Mouse (Mus musculus) heart, embryonic 12.5 days (tissue): ENCODE results near the gene Slc2a1. TPM values are rescaled to one million over a fixed set of nuclear protein-coding genes. Genes with fewer than 3 reads are reported as not detected.
A peak's percentile ranks its signal among the peaks of the same experiment; 100 is the strongest.

Experiments
- ATAC-seq: fragments of 200-750 bp; cut with Nextera tagmentation; 2 replicates; pipeline ENCODE4 v1.8.0; 2017; ENCODE audit warnings: moderate TSS enrichment, moderate library complexity; ENCODE audit not compliant: insufficient number of reproducible peaks, low FRiP score
- H3K27ac ChIP-seq: fragments of 300-500 bp; sonication (generic); 2 replicates; pipeline ENCODE4 v1.5.1; 2016; ENCODE audit warnings: mild to moderate bottlenecking, moderate library complexity; ENCODE audit not compliant: poor library complexity, severe bottlenecking
- H3K27me3 ChIP-seq: fragments of 300-500 bp; sonication (generic); replicated peaks from 2 replicates; pipeline ENCODE4 v1.6.1; 2016; ENCODE audit warnings: mild to moderate bottlenecking, moderate library complexity
- H3K36me3 ChIP-seq: fragments of 300-500 bp; sonication (generic); 2 replicates; pipeline ENCODE4 v1.6.1; 2016; ENCODE audit warnings: mild to moderate bottlenecking, moderate library complexity
- H3K4me1 ChIP-seq: fragments of 300-500 bp; sonication (generic); replicated peaks from 2 replicates; pipeline ENCODE4 v1.6.1; 2016; ENCODE audit warnings: mild to moderate bottlenecking
- H3K4me2 ChIP-seq: fragments of 300-500 bp; sonication (generic); 2 replicates; pipeline ENCODE4 v1.6.1; 2016; ENCODE audit warnings: mild to moderate bottlenecking, moderate library complexity
- H3K4me3 ChIP-seq: fragments of 300-500 bp; sonication (generic); 2 replicates; pipeline ENCODE4 v1.5.1; 2016; ENCODE audit warnings: mild to moderate bottlenecking
- H3K9ac ChIP-seq: fragments of 300-500 bp; sonication (generic); 2 replicates; pipeline ENCODE4 v1.6.1; 2016; ENCODE audit warnings: mild to moderate bottlenecking, moderate library complexity
- H3K9me3 ChIP-seq: fragments of 300-500 bp; sonication (generic); replicated peaks from 2 replicates; pipeline ENCODE4 v1.6.1; 2016; ENCODE audit warnings: mild to moderate bottlenecking, moderate library complexity
- WGBS: fragments of 180-500 bp; shearing (Covaris S2); methylation state at CpG from one replicate; pipeline ENCODE4 v1.1.7; 2016; 5-methylcytosine and 5-hydroxymethylcytosine counted together
- microRNA counts: library from miRNA; unstranded; fragments of <30 nt; microRNA quantifications from one replicate; lab custom pipeline; 2017
- microRNA-seq: library from miRNA; unstranded; fragments of <30 nt; microRNA quantifications from one replicate; pipeline ENCODE4, GENCODE M21; 2017
- polyA plus RNA-seq: library from polyadenylated mRNA; unstranded; fragments of >200 nt; fragmentation: Nextera tagmentation; extraction: Ambion mirVana; gene quantifications from 2 replicates; pipeline ENCODE4 v1.2.1, GENCODE M21; 2016

Slc2a1 gene
- polyA plus RNA-seq, 1 experiment from 2014 or later = 330 TPM

DNA sequence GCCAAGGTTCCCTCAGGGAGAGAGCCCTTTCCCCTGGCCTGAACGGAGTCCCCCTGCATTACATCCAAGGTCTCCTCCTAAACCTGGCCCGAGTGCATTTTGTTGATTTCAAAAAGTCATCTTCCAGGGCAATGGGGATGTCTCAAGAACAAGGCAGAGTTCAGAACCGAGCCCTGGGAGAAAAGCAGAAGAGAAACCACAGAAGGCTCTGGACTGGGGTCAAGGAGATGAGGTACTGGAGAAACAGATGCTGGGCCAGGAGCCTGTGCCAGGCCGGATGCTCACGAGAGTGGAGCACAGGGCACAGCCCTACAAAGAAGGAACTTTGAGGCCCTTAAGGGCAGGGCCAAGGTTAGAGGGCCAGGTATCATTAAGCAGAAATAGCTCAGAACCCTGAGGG is 69.2 kb downstream of the Slc2a1 start:
- no peaks in the 10 kb centered on the region for H3K9me3 ChIP-seq
- H3K4me1 ChIP-seq = peaks cover 20% of the 10 kb centered on the region
- no peak overlapping the region for H3K27ac ChIP-seq
- 58% methylated on average over 5 of the region's 5 CpGs for WGBS
- no peaks in the 10 kb centered on the region for H3K27me3 ChIP-seq
- no peak for ATAC-seq
- no peak overlapping the region for H3K9ac ChIP-seq
- no peak overlapping the region for H3K4me2 ChIP-seq
- H3K36me3 ChIP-seq = no peaks in the 10 kb centered on the region
- no peak overlapping the region for H3K4me3 ChIP-seq

DNA sequence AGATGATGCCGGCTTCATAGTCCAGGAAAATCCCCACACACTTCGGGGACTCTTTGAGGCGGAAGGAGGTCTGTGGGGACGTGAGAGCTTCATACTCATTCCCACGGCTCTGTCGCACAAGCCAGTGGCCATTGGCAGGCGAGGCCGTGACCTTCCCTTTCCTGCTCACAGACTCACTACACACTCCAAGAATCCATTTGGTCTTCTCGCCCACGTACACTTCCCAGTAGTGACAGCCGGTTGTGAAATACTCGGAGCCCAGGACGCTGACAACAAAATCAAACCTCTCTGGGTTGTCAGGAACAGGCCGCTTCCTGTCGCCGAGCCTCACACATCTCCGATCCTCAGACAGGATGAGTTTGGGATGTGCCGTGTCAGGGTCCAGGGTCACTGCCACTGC is 69.8 kb downstream of the Slc2a1 start:
- Histone ChIP-seq H3K27ac (no peak overlapping the region), H3K4me3 (no peak overlapping the region), H3K9me3 (no peaks in the 10 kb centered on the region), H3K4me2 (no peak overlapping the region), H3K36me3 (no peaks in the 10 kb centered on the region), H3K4me1 (peaks cover 15% of the 10 kb centered on the region), H3K27me3 (no peaks in the 10 kb centered on the region), H3K9ac (no peak overlapping the region)
- 55% methylated on average over 18 of the region's 18 CpGs for WGBS
- no peak for ATAC-seq

- no peaks in the 10 kb centered on the region for H3K27me3 ChIP-seq
- no peak overlapping the region for H3K9ac ChIP-seq
- no peak overlapping the region for H3K27ac ChIP-seq
- H3K4me3 ChIP-seq = no peak overlapping the region
- H3K9me3 ChIP-seq = no peaks in the 10 kb centered on the region
- ATAC-seq = no peak
- H3K4me1 ChIP-seq = peaks cover 15% of the 10 kb centered on the region
- WGBS = 28% methylated on average over 4 of the region's 4 CpGs
- no peak overlapping the region for H3K4me2 ChIP-seq
- H3K36me3 ChIP-seq = no peaks in the 10 kb centered on the region
Observed at GRCm38 (mm10) chr4:119180133-119180707, 71.7 kb downstream of the Slc2a1 start.

DNA sequence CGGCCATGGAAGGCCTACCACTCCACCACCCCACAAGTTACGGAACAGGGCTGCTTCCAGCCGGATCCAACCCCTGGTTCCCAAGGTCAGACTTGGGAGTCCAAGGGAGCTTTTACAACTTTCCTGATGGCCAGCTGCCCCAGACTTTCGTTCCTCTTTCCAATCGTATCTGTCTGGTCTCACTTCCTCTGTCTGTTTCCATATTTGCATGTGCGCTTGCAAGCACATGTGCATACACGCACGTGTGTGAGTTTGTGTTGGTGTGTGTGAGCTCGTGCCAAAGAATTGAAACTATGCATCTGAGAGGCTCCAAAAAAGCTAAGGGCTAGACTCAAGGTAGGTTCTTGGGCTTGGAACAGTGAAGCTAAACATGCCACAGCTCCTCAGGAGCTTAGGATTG is 72.9 kb downstream of the Slc2a1 start:
- Histone ChIP-seq H3K27ac (no peak overlapping the region), H3K9me3 (no peaks in the 10 kb centered on the region), H3K4me1 (peaks cover 15% of the 10 kb centered on the region), H3K36me3 (no peaks in the 10 kb centered on the region), H3K27me3 (no peaks in the 10 kb centered on the region), H3K4me3 (no peak overlapping the region), H3K9ac (no peak overlapping the region), H3K4me2 (no peak overlapping the region)
- WGBS = 79% methylated on average over 9 of the region's 9 CpGs
- no peak for ATAC-seq

DNA sequence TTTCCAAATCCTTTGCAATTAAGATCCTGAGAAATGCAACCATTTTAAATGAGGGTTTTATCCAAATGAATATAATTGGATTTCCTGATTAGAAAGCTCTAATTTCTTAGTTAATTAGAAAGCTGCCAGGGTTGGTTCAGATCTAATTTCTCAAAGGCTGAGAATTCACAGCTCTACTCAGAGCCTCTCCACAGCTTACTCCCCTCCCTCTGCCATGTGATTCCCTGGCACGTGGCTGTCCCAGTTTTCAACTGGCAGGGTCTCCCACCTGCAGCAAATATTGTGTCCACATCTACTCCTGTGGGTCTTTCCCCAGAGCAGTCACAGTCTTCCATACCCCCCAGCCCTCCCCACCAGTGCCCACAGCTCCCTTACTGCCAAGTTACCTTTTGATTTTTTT is 75.0 kb downstream of the Slc2a1 start:
- 43% methylated on average over 1 of the region's 1 CpGs for WGBS
- H3K9ac ChIP-seq = no peak overlapping the region
- no peaks in the 10 kb centered on the region for H3K36me3 ChIP-seq
- H3K4me1 ChIP-seq = peaks cover 9% of the 10 kb centered on the region
- H3K4me2 ChIP-seq = no peak overlapping the region
- H3K27me3 ChIP-seq = no peaks in the 10 kb centered on the region
- no peaks in the 10 kb centered on the region for H3K9me3 ChIP-seq
- no peak overlapping the region for H3K4me3 ChIP-seq
- no peak overlapping the region for H3K27ac ChIP-seq
- ATAC-seq = no peak

DNA sequence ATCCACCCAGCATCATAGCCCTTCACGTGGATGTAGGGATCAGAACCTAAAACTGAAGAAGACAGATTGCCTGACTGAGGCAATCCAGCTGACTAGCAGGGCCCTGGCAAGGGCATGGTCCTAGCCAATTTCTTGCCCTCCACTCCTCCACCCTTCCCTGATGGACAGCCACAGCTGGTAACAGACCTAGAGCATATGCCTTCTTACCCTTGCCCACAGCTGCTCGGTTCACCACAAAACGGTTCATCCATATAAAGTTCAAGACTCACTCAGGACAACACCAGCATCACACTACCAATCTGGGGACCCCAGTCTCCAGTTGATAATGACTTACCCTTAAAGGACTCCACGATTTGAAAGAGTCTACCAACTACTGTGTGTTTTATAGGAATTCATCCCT is 77.3 kb downstream of the Slc2a1 start:
- peaks cover 10% of the 10 kb centered on the region for H3K4me1 ChIP-seq
- WGBS = 81% methylated on average over 4 of the region's 4 CpGs
- ATAC-seq = no peak
- H3K27me3 ChIP-seq = no peaks in the 10 kb centered on the region
- H3K36me3 ChIP-seq = no peaks in the 10 kb centered on the region
- no peaks in the 10 kb centered on the region for H3K9me3 ChIP-seq
- H3K4me2 ChIP-seq = peak overlapping the region; percentile 24; the same call in 1 of the 2 replicates
- no peak overlapping the region for H3K9ac ChIP-seq
- H3K27ac ChIP-seq = no peak overlapping the region
- H3K4me3 ChIP-seq = no peak overlapping the region

MicroRNAs encoded within 50 kb of the gene (microRNA counts, 519-probe panel; counts per million panel counts)
- microRNA mmu-miR-1957 (lab: Ali Mortazavi, UCI) = not detected

Small RNA genes lying within 50 kb of the gene (microRNA-seq; reads per million reads assigned to microRNA genes)
- not detected for gene Mir1957a

Other genes starting within 250 kb of the Slc2a1 start
- gene Olfr1331, start 244.1 kb upstream of the Slc2a1 start, polyA plus RNA-seq = not detected in 2 replicates
- 0.05 and 0.09 TPM in 2 replicates for gene Olfr1330, start 220.1 kb upstream of the Slc2a1 start, polyA plus RNA-seq
- not detected in 2 replicates for gene Olfr1329, start 191.2 kb upstream of the Slc2a1 start, polyA plus RNA-seq
- not detected in 2 replicates for gene Olfr1328, start 170.1 kb upstream of the Slc2a1 start, polyA plus RNA-seq
- not detected in 2 replicates for gene Lao1, start 147.1 kb upstream of the Slc2a1 start, polyA plus RNA-seq
- 8.3 and 11.5 TPM in 2 replicates for gene Zfp691, start 65.5 kb downstream of the Slc2a1 start, polyA plus RNA-seq
- 22.9 and 26.7 TPM in 2 replicates for gene Ermap, start 81.3 kb downstream of the Slc2a1 start, polyA plus RNA-seq
- 127 TPM in 2 replicates for gene Svbp, start 86.6 kb downstream of the Slc2a1 start, polyA plus RNA-seq
- 0.19 TPM in 1 of 2 replicates, not detected in the other for gene Tmem269, start 109.5 kb downstream of the Slc2a1 start, polyA plus RNA-seq
- 27.8 and 28.9 TPM in 2 replicates for gene AU022252, start 124.0 kb downstream of the Slc2a1 start, polyA plus RNA-seq
- 32.8 and 34.3 TPM in 2 replicates for gene P3h1, start 124.2 kb downstream of the Slc2a1 start, polyA plus RNA-seq
- gene Cldn19, start 146.7 kb downstream of the Slc2a1 start, polyA plus RNA-seq = not detected in 2 replicates
- 851 and 903 TPM in 2 replicates for gene Ybx1, start 185.9 kb downstream of the Slc2a1 start, polyA plus RNA-seq
- 58.1 and 58.5 TPM in 2 replicates for gene Ppih, start 211.8 kb downstream of the Slc2a1 start, polyA plus RNA-seq